Mouse (Mus musculus) urinary bladder, postnatal 36 days (tissue): Measurements from ENCODE around the gene Mnt.
"Not testable (repeated sequence)": the region's sequence is repeated elsewhere in the genome, so short reads cannot be mapped to it uniquely, and the experiment has no call there.

Experiments used
- DNase-seq, 2 experiments: peaks; one replicate each; pipeline ENCODE4 v3.0.0; 2022; ENCODE audit warnings: low spot score in 2 of 2, mixed read lengths in 1 of 2

The Mnt gene

DNA sequence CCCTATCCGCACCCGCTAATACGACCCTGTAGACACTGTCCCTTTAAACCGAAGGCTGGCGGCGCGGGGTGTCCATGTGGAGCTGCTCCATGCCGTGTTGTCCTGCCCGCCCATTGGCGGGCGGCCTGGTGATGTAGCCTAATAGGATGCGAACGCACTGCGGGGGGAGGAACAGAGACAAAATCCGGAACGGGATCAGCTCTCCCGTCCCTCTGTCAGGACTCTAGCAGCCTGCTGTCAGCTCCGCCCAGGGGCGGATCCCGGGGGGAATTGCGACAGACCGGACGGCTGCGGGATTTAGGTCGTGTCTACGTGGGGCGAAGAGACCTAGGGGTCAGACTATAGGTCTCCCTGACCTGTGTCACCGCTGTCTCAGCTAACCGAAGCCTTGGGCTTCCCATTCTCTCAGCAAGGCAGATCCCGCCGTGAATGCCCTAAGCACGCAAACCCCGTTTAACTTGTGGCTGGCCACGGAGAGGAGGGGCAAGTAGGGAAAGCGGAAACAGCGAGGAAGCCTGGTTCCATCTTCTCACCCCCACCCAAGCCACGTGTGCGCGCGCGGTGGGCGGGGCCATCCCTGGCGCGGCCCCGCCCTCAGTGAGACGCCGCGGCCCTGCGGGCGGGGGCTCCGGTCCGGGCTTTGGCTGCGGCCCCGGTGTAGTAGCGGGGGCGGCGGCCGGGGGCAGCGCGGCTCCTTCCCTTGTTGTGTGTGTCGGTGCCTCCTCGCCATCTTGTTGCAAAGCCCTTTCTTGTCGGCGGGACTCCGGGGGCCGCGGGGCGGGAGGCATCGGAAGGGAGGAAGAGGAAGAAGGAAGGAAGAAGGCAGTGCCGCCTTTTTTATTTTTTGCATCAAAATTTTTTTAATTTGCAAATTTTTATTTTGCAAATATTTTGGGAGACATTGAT lies at the start of gene Mnt:
TSS of gene Mnt (plus strand) at position 665 of the 906 bp plus-strand sequence.
- DNase-seq = peak; percentile 98 to 99

DNA sequence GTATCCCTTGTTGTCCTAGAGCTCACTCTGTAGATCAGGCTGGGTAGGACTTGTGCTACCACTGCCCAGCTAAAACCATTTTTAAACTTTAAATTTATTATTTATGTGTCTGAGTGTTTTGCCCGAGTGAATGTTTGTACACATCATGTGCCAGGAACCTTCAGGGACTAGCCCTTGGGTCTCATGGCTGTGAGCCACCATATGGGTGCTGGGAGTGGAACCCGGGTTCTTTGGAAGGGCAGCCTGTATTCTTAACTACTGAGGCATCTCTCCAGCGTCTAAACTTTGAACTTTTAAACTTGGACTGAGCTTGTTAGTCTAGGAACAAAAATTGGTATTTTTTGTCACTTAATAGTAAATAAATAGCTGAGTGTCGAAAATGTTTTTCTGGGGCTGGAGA lies 37.8 kb upstream of the Mnt start:
- no peak for DNase-seq

DNA sequence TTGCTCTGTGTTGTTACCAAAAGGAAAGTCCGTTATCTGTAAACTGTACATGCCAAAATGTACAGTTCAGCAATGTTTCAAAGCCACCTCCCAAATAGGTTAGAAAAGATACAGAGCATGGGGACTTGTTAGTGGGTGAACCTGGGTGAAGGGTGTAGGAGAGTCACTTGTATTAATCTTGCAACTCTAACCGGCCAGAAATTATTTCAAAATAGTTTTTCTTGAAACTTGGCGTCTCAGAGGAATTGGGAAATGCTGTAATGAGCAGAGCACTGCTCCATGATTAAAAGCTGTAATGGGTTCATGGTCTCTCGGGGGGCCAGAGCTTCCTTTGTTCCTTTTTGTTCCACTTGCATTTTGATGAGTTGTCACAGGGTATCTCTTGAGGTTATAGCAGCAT lies 30.1 kb upstream of the Mnt start:
- no peak for DNase-seq

DNA sequence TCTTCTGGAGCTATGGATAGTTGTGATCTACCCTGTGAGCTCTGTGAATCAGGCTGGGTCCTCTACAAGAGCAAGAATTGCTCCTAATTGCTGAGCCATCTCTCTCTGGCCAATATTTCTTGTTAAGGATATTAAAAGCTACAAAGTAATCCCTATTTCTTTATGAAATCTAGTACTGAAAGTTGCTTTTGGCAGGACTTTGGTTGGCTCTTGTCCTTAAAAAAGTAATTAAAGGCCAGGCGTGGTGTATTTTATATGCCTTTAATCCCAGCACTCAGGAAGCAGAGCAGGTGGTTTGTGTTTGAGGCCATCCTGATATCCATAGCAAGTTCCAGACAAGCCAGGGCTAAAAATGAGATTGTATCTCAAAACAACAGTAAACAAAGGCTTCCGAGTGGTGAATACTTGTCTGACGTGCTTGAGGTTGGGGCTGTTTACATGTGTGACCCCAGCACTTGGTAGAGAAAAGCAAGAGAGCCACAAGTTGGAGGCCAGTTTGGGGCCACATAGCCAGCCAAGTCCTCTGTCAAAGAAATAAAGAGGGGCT lies 26.6 kb upstream of the Mnt start:
- peak in 1 of 2 experiments; percentile 13 for DNase-seq

DNA sequence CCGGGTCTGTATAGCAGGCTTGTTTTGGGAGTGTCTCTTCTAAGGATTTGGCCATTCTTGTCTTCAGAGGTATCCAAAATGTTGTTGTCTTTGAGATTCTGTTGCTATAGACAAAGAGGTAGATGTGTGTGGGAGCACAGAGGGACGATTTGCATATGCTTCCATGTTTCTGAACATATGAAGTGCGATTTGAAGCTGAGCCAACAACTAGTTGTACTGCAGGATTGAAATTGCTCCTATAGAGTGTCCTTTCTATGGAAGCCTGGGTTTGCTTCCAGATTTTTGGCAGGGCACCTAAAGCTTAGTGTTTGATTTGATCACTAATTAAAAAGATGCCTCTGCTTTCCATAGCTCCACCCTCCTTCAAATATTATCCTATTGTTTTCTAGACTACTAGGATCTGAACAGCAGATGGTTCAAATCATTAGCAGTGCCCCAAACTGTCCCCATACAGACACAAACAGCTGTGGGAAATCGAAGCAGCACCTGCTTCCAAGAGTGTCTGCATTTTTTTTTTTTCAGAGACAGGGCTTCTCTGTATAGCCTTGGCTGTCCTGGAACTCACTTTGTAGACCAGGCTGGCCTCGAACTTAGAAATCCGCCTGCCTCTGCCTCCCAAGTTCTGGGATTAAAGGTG lies 23.4 kb upstream of the Mnt start:
- DNase-seq = no peak

DNA sequence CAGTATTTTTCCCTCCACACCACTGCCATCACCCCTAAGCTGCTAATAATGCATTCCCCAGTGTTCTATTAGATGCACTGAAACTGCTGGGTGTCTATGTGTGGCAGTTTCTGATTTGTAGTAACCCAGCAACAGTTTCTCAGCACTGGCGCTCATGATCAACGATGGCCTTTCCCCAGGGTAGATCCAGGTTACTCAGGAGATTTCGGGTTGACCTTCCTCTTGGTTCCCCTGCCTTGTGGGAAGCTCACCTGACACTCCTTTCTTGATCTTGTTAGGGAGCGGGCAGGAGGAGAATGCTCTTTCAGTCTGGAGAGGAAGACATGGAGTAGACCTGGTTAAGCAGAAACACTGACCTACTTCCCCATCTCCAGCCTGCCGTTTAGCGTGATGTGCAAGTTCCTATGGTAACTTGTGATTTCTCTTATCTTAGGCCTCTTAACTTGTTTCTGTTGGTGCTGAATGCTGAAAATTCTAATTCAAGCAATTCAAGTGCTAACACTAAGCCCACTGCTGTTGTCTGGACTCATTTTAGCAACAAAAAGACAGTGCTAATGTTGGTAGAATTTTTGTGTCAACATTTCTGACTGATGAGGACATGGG lies 22.4 kb upstream of the Mnt start:
- DNase-seq = no peak

DNA sequence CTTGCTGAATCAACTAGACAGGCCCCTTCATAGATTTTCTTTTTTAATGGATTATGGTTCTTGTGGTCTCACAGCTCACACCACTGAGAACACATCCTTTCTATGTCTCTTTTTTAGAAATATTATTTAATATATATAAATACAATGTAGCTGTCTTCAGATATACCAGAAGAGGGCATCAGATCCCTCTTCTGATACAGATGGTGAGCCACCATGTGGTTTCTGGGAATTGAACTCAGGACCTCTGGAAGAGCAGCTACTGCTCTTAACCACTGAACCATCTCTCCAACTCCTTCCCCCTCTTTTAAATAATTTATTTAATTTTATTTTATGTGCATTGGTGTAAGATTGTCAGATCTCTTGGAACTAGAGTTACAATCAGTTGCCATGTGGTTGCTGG lies 20.6 kb upstream of the Mnt start:
- no peak for DNase-seq

DNA sequence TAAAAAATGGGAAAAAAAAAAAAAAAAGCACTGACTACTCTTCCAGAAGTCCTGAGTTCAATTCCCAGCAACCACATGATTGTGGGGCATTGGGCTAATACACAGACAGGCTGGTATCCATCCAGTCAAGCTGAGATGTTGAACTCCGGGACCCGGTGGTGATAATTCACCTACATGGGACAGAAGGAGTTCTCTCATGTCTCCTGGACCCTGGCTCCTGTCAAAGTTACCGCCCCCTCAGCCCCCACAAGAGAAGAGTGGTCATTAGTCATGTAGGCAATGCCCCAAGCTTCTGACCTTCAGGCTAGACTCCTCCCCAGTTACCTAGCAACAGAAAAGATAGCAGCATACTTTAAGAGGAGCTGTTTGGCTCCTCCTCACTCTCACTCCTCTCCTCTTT lies 19.7 kb upstream of the Mnt start:
- DNase-seq = not testable (repeated sequence)

DNA sequence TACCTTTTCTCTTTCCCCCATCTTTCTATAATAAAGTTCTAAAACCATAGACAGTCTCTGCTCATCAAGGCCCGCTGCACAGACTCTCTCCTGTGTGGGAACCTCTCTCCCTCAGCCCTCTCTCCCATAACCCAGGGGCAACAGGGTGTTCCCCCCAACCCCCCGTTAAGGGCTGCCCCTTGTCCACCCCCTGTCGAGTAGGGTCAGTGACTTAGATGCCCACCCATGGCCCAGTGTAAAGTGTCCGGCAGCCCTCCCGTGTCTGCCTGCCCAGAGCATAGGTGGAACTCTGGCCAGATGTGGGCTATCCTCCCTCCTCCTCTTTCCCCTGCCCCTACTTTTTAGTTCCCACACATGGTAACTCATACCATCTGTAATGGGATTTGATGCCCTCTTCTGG lies 19.2 kb upstream of the Mnt start:
- no peak for DNase-seq

DNA sequence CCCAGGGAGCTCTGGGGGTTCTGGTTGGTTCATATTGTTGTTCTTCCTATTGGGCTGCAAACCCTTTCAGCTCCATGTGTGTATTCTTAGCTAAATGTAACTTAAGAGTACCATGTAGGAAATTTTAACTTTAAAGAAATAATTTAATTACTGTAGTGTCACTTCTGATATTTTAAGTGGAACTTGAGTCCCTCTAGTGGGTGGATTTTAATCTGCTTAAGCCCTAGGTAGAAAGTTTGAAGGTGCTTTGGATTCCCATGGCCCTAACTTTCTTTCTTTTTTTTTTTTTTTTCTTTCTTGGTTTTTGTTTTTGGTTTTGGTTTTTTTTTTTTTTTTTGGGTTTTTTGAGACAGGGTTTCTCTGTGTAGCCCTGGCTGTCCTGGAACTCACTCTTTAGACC lies 14.9 kb upstream of the Mnt start:
- no peak for DNase-seq

DNA sequence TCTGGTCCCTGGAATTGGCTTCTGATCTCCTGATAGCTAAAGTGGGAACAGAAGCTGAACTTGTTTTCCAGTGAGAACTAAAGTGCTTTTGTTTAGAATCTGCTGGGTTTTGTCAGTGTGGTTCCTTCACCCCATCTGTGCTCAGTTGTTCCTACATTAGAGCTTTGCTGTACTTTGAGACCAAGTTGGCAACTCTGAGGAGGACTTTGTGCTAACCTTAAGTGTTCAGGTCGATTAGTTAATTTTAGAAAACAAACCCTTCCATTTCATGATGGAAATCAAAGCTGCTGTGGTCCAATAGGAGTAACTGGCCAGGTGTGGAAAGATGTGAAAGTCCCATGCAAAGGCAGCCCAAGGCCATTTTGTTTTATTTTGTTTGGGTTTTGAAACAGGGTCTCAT lies 9.8 kb upstream of the Mnt start:
- no peak for DNase-seq

DNA sequence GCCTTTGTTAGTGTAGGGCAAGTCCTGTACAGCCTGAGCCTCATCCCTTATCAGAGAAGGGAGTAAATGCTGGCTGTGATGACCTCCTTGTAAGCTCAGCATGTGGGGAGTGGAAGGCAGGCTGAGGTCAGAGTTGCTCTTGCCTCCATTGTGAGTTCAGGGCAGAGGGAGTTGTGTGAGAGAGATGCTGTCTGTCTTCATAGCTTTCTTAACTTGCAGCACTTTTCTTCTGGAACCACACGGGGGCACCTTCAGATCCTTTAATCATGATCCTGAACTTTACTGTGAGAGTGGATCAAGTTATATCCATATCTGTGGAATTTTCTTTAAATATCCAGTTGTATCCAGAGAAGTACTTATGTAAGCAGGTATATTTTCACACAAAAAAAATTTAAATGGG lies 9.3 kb upstream of the Mnt start:
- DNase-seq = no peak

DNA sequence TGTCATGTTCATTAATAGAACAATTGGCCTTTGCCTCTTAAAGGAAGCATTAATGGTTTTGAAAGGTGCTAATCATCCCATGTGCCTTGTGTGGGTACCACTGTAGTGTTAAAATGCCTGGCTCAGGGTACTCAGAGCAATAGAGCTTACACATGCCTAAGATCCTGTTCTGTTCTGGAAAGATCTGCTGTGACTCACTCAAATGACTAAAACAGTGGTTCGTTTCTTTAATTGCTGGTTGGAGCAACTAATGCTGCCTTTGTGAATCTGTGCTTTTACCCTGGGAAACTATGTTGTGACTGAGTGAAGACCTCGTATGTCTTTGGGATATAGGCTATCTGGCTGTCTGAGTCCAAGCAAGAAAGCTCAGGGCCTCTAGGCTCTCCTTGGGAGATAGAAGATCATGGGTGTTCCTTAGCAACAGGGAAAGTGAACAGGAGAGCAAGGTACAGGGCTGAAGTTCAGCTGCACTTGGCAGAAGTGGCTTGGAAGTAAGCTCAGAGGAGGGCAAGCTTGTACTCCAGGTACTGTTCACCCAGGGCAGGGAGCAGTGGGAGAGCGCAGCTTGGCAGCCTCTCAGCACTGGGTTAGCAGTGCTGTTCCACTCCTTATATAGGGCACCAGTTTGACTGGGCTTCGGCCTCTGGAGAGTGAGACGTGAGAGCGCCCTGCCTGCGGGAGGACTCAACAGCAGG lies 7.8 kb upstream of the Mnt start:
- DNase-seq = no peak

DNA sequence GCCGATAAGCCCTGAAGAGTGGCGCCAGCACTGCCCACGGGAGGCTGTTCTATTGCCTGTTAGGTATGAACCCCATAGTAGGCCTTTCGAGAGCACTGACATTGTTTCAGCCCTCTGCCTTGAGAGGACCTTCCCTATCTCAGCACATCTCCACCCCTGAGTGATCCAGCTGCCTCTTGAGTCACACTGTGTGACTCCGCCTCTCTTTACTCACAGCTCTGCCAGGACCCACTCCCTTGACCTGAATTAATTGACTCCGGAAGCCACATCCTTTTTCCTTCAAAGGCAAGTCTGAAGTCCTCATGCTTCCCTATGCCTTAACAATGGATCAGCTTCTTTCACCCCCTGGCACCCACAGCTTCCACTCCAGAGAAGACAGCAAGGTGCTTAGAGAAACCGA lies 4.6 kb upstream of the Mnt start:
- no peak for DNase-seq

DNA sequence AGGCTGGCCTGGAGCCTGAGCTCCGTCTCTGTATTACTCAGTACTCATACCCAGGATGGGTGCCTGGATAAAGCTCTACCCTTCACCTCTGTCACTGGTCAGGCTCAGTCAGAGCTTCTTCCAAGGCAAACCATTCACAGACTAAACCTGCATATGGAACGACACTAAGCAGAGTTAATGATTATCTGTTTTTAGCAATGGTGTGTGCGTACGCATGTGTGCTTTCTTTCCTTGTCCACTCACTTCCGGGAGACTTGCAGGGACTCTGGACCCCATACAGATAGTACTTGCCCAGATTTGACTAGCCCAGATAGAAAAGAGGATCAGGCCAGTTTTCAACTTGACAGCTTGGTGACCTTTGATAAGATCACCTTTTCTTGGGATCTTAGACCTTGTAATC lies 4.0 kb upstream of the Mnt start:
- no peak for DNase-seq

DNA sequence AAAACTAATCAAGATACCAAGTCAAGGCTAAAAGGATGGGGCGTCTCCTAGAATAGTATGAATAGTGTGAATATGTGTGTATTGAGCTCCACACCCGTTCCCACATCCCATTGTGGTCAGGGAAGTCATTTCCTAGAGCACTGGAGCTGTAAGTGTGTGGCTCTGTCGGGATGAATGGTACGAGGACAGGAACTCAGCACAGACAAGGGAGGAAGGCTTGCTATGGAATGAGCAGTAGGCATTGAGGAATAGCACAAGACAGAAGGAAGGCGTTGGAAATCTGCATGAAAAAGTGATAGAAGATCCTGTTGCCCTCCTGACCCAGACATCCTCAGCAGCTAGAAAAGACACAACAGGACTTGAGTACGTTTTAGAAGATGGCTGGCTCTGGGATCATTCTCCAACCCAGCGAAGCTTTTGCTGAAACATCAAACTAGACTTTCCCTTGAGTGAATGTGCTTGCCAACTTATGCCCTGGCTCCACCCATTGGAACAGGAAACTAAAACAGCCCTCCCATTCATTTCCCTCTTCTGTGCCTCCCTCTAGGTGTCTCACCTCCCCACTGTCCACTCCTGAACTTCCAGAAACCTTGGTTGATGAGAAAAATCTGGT lies 2.8 kb upstream of the Mnt start:
- no peak for DNase-seq

DNA sequence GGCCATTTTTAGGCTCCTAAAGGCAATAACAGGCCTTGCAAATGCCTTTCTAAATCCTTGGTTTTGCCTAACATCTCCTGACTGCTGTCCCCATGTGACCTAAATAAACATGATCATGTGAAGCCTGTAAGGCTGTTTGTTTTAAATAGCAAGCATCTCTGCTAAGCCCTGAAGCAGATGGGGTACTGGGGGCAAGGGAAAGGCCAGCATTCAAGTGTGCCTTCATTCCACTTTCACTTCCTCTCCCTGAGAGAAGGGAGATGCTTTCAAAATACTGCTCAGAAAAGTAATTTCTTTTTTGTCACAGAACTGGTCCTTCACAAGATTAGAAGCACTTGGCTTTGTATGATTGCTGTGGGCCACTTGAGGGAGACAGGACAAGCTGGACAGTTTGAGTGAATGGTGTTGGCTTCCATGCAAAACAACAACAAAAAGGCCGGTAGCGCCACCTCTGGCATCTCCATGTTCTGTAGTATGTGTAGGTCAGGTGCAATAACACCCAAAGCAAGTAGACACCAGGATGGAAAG lies 2.3 kb upstream of the Mnt start:
- DNase-seq = no peak

DNA sequence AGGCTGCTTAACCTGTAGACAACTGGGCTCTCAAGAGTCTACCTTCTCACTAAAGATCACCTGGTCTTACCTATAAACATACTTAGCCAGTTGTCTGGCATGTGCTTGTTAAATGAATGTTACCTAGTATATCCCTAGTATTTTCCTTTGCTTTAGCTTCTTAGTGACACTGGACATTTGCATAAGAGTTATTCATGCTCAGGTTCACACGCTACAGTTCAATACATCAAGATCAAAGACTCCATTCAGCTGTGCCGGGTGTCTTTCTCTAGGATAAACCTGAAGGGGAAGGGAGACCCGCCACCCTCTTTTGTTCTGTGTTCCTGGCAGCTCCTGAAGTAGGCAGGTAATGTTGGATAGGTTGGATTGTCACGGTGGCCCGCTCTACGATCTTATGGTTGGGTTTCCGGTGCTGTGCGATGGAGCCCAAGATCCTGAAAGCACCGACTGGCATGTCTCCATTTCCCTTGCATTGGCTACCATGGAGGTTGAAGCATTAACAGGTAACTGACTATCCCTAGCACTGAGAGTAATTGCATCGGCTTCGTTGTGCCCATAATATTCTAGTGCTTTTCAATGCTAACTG lies 1.7 kb upstream of the Mnt start:
- DNase-seq = no peak

DNA sequence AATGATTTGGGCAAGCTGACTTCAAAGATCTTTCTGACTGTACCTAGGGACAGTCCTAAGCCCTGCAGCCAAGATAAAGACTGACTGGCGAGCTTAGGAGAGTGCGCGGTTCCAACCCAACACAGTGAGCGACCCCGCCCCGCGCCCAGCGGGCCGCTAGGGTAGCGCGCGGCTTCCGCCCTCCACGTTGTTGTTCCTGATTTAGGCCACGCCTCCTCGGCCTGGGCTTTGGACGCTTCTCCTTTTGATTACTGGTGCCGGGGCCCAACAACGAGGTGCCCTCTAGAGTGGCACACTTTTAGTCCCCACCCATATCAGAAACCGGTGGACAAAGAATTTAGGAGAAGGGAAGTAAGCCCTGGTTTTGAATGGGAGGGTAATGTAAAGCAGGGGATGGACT lies 908 bp upstream of the Mnt start:
- peak; percentile 78 to 87 for DNase-seq

DNA sequence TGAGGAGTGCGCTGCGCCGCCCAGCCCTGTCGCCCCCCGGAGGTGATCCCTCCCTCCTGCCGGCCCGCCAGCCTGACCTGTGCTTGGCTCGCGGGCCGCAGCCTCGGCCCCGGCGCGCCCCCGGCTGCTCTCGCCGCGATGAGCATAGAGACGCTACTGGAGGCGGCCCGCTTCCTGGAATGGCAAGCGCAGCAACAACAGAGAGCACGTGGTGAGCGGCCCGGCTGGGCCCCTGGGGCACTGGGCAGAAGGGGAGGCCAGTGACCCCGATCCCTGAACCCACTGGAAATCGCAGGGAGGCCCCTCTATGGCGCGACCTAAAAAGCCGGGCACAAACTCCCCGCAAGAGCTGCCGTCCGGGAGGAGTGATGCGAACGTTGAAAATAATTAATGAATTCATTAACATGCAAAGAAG lies 478 bp downstream of the Mnt start:
- DNase-seq = peak in 1 of 2 experiments; percentile 54
